17 mouse cellular contexts compared by ENCODE assay signal in the genomic region with DNA sequence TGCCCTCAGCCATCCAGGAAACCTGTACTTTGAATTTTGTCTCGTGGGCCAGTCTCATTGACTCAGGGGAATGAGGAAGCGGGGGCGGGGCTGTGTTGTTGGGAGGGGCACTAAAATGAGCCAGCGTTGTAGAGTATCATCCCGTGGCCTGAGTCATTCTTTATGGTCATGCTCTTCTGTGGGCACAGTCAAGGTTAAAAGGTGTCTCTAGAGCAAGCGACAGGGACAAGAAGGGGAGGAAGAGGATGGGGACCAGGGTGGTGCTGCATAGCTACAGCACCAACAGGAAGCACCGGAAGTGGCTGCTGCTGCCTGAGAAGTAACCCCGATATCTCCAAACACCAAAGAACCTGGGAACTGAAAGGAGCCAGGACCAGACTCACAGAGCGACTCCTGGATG. TPM values are rescaled to one million over a fixed set of nuclear protein-coding genes. Genes with fewer than 3 reads are reported as not detected.
A peak's percentile ranks its signal among the peaks of the same experiment; 100 is the strongest.
DNase-seq lines count a peak whose midpoint lies in the region; ATAC-seq and TF ChIP-seq lines count a peak whose summit lies in the region.
"Had no signal": no experiment of that assay in that cellular context is flagged by ENCODE, and none has a peak within 500 bp of the region (broad histone marks: within the 10 kb centered on the region; RNA-seq: fewer than 3 reads in every experiment).

No protein-coding gene starts in this region.

- no peaks in the 10 kb centered on the region for H3K36me3 ChIP-seq in limb, embryonic 10.5 days
- peaks cover 45% of the 10 kb centered on the region for H3K36me3 ChIP-seq in midbrain, postnatal 0 days (ENCODE audit: insufficient read depth, low read length)
- H3K36me3 ChIP-seq: G1E; lung, embryonic 15.5 days had no signal

- DNase-seq in urinary bladder, postnatal 25 days (ENCODE audit: low spot score) = peak; percentile 11
- no peak for DNase-seq in urinary bladder, postnatal 36 days (ENCODE audit: low spot score in 2 of 2)
- DNase-seq in adrenal gland, adult 8-10 months = peak; percentile 43
- no peak for DNase-seq in limb, embryonic 10.5 days (ENCODE audit: low spot score)
- peak; percentile 48 for DNase-seq in thymus, postnatal 4 days
- no peak for DNase-seq in midbrain, postnatal 0 days (ENCODE audit: low spot score)
- DNase-seq in left cerebral cortex, adult 8-10 months (ENCODE audit: low spot score in 2 of 2) = no peak
- no peak for DNase-seq in layer of hippocampus, postnatal 25 days (ENCODE audit: extremely low spot score in 1 of 2, low spot score in 1 of 2)
- DNase-seq: cerebellum, adult 9-10 months; gastrocnemius, postnatal 14 days; heart, postnatal 4 days; kidney, adult 11 months; right cerebral cortex, adult 18-20 months had no signal

- no peaks in the 10 kb centered on the region for H3K27me3 ChIP-seq in limb, embryonic 10.5 days (ENCODE audit: low read depth, poor library complexity, severe bottlenecking)
- H3K27me3 ChIP-seq in midbrain, postnatal 0 days (ENCODE audit: insufficient read depth, low read length) = no peaks in the 10 kb centered on the region
- H3K27me3 ChIP-seq: lung, embryonic 15.5 days; midbrain, embryonic 12.5 days; neural tube, embryonic 13.5 days had no signal

- no peak overlapping the region for H3K9ac ChIP-seq in midbrain, postnatal 0 days (replicated peaks; ENCODE audit: low read length, poor library complexity, severe bottlenecking)
- H3K9ac ChIP-seq: lung, embryonic 15.5 days; midbrain, embryonic 12.5 days; neural tube, embryonic 13.5 days had no signal

- no peak overlapping the region for H3K4me3 ChIP-seq in limb, embryonic 10.5 days
- H3K4me3 ChIP-seq in midbrain, postnatal 0 days (ENCODE audit: low read depth, low read length) = no peak overlapping the region
- H3K4me3 ChIP-seq: lung, embryonic 15.5 days; midbrain, embryonic 12.5 days; neural tube, embryonic 13.5 days had no signal

- 0 out of 2 replicates have a peak overlapping the region, but pooled peaks have one; percentile 8 for H3K27ac ChIP-seq in limb, embryonic 10.5 days
- no peak overlapping the region for H3K27ac ChIP-seq in midbrain, postnatal 0 days (ENCODE audit: low read depth, low read length)
- H3K27ac ChIP-seq: lung, embryonic 15.5 days; midbrain, embryonic 12.5 days; neural tube, embryonic 13.5 days had no signal

- H3K9me3 ChIP-seq in limb, embryonic 10.5 days (replicated peaks) = no peaks in the 10 kb centered on the region
- H3K9me3 ChIP-seq in midbrain, postnatal 0 days (ENCODE audit: low read length) = no peaks in the 10 kb centered on the region
- H3K9me3 ChIP-seq: G1E; lung, embryonic 15.5 days; midbrain, embryonic 12.5 days; neural tube, embryonic 13.5 days had no signal

- 78% methylated on average over 9 of the region's 9 CpGs for WGBS in limb, embryonic 10.5 days
- 80% methylated on average over 9 of the region's 9 CpGs for WGBS in midbrain, postnatal 0 days

- TF ChIP-seq CTCF in midbrain, postnatal 0 days (IDR thresholded peaks at IDR 0.05) = no peak

- no peak for ATAC-seq in midbrain, postnatal 0 days (ENCODE audit: low FRiP score)

- H3K4me2 ChIP-seq in midbrain, postnatal 0 days (ENCODE audit: low read depth, low read length, poor library complexity, severe bottlenecking) = no peak overlapping the region
- H3K4me2 ChIP-seq: lung, embryonic 15.5 days; midbrain, embryonic 12.5 days; neural tube, embryonic 13.5 days had no signal

- H3K4me1 ChIP-seq in limb, embryonic 10.5 days = peaks cover 16% of the 10 kb centered on the region; the same call in 1 of the 2 replicates
- peaks cover 3% of the 10 kb centered on the region; the same call in 1 of the 2 replicates for H3K4me1 ChIP-seq in midbrain, postnatal 0 days (ENCODE audit: insufficient read depth, low read length)
- H3K4me1 ChIP-seq: midbrain, embryonic 12.5 days had no signal

RNA-seq across cellular contexts. Expression of gene Mgat5b, which starts 31.2 kb away (rescaled TPM):
- 1 to 10 TPM in 1 of 4 experiments, under 1 TPM in 3; 0.46 to 1.0 (median 0.77) TPM for total RNA-seq in adrenal gland, adult 8-10 months (2022)
- 1.1 and 1.4 TPM in 2 replicates for polyA plus RNA-seq in limb, embryonic 10.5 days (2016; fragmentation: Nextera tagmentation; extraction: Ambion mirVana)
- 104 and 133 TPM in 2 replicates for total RNA-seq in midbrain, postnatal 0 days (2014; rRNA removed)
- 23.7 and 24.7 TPM in 2 replicates for polyA plus RNA-seq in midbrain, postnatal 0 days (2015; fragmentation: Nextera tagmentation; extraction: Ambion mirVana)
- total RNA-seq in left cerebral cortex, adult 8-10 months (2022) = 10 to 100 TPM; 70.0 to 82.4 (median 74.9) TPM
- total RNA-seq in layer of hippocampus, postnatal 25 days (2021) = 10 to 100 TPM; 46.1 to 48.1 TPM
- polyA plus RNA-seq: G1E had no signal

Comparison
In these comparisons a context has a peak if more than half of its experiments do, and no peak if none do; other contexts are left out.
1. DNase-seq: peak in urinary bladder, postnatal 25 days (single experiment), adrenal gland, adult 8-10 months (single experiment) and thymus, postnatal 4 days (single experiment); none in urinary bladder, postnatal 36 days (0 of 2), limb, embryonic 10.5 days (single experiment), midbrain, postnatal 0 days (single experiment), left cerebral cortex, adult 8-10 months (0 of 2) and layer of hippocampus, postnatal 25 days (0 of 2).
2. RNA of gene Mgat5b, which starts 31.2 kb away (total RNA-seq): 104 to 133 TPM in midbrain, postnatal 0 days, 70.0 to 82.4 TPM in left cerebral cortex, adult 8-10 months and 46.1 to 48.1 TPM in layer of hippocampus, postnatal 25 days; 0.46 to 1.0 TPM in adrenal gland, adult 8-10 months; every median in the first group is over 10 times any median in the second.